Mouse (Mus musculus) neural tube, embryonic 10.5 days (tissue): ENCODE data around the gene Olfr332.
"Not testable (repeated sequence)": the region's sequence is repeated elsewhere in the genome, so short reads cannot be mapped to it uniquely, and the experiment has no call there.

Experiments
- DNase-seq: peaks from one replicate; pipeline ENCODE4 v3.0.0-alpha.2; 2017; ENCODE audit warnings: low spot score; ENCODE audit errors: extremely low spot score

The Olfr332 gene

DNA sequence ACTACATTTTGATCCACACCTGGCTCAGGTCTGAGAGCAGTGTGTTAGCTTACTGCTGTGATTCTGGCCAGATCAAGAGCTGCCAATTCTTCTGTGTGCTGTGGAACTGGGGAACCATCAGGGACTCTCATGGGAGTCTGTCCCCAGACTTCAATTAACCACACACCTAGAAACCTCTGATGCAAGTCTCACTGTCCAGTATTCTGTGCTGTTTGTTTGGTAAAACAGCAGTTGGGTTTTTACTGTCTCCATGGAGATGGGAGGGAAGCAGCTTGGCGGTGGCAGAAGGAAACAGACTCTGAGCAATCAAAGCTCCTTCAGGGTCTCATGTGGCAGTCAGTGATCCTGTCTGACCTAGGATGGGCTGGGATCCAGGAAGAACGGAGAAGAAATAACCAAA, at the start of gene Olfr332:
Gene Olfr332, minus strand, starts transcription at position 101 of the 400 bp plus-strand sequence.
- DNase-seq: no peak

DNA sequence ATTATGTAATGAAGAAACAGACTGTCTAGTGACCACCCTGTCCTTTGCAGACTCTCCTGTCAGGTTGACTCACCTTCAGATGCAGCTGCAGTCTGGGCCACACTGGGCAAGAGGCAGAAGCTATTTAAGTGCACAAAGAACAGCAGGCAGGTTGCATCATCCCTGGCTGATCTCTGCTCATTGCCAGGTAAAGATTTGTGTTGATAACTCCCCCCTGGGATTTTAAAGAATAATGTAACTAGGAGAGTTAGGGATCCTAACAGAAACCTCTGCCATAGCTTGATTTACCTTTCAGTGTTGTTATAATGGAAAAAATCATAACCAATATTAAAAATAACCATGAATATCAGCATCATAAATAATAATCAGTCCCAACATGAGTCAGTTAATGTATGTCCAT, 42.4 kb upstream of the Olfr332 start, which contains the start of gene Olfr330:
Gene Olfr330, minus strand, starts transcription at position 101 of the 400 bp plus-strand sequence.
- not testable (repeated sequence) for DNase-seq

GRCm38 (mm10) chr11:58519756-58520155, 27.4 kb upstream of the Olfr332 start:
- DNase-seq: not testable (repeated sequence)

DNA sequence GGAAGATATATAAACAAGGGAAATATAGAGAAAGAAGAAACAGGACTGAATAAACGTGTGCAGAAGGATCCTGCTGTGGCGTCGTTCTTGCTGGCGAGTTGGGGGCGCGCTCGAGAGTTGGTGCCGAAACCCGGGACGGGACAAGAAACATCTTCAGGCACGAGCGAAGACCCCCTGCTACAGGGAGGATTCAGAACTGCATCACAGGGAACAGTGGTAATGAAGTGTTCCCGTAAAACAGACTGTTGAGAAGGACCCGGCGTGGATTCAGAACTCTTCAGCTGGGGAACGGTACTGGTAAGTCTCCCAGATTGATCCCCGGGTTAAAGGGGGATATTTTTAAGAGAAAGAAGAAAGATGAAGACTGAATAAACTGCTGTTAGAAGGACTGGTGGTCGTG, 26.6 kb upstream of the Olfr332 start:
- not testable (repeated sequence) for DNase-seq

DNA sequence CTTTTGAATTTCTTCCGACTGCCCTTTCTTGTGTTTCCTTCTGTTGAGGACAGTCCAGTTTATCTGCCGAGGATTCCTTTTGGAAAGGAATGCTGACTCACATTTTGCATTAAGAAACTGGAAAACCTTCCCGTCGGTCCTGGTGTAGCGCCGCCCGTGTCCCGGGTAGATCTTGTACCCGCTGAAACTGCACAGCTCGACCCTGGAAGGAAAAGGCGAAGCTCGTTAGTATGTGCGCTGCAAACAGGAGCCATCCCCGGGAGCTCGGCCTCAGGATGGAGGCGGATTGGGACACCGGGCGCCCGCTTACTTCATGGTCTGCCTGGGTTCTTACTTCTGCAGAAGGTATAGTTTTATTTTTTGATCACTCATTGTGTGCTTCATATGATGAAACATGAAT, 16.7 kb upstream of the Olfr332 start:
- DNase-seq: not testable (repeated sequence)

- not testable (repeated sequence) for DNase-seq
Measured at GRCm38 (mm10) chr11:58502472-58502871, 10.1 kb upstream of the Olfr332 start, which contains the start of gene Olfr331. Olfr331 (minus strand) TSS chr11:58502572.

DNA sequence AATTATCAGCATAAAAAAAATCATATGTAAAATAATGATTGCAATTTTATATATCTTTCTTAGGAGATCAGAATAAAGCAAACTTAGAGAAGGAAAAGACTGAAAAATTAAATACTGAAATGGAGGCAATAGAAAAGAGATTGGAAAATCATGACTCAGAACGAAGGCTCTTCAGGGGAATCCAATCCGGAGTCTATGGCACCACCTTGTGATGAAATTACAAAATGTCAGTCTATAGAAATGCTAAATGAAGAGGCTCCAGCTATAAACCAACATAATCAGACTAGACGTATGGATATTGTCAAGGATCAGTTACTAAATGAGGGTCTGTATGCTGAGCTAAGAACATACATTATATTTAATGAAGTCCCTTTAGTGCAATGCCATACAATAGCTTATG, 6.9 kb upstream of the Olfr332 start:
- no peak for DNase-seq

DNA sequence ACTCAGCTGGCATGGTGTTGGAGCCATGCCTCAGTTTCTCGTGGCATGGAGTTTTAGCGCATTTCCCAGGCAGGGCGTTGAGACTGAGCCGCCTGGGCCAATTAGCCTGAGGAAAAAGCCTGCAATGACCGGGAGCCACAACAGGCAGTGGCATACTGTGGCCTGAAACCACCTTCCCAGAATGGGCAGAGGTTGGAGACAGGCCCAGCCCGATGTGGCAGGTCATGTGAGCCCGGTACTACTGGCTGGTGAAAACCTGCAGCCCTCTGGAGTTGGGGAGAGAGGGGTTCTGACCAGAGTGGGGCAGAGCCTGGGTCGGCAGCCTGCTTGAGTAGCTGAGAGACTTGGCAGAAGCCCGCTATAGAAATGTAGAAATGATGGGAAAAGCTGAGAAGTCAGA, 6.4 kb upstream of the Olfr332 start:
- no peak for DNase-seq

- no peak for DNase-seq
Measured at GRCm38 (mm10) chr11:58462170-58462569, 30.2 kb downstream of the Olfr332 start, which contains the start of gene Olfr30. Olfr30 (minus strand) TSS chr11:58462270.

DNA sequence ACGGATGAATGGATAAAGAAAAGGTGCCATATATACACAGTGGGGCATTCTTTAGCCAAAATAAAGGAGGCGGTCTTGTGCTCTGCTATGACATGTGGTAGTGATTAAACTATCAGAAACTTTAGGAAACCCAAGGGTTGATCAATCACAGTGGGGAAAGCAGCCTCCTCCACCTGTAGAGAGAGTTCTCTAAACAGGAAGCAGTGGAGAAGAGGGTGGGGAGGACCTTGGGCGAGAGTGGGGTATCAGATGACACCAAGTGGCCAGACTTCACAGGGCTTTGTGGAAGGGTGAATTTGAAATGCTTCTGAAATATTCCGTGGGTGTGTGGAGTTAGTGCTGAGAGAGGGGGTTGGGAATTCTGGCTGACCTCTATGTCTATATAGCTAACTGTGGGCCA, 38.8 kb downstream of the Olfr332 start:
- no peak for DNase-seq

- no peak for DNase-seq
Measured at GRCm38 (mm10) chr11:58452759-58453158, 39.6 kb downstream of the Olfr332 start, which contains the start of gene Lypd9. Lypd9 (minus strand) TSS chr11:58452923.
